Mouse (Mus musculus) forebrain, postnatal 0 days (tissue): ENCODE measurements around the gene Atrnl1. TPM values are rescaled to one million over a fixed set of nuclear protein-coding genes. Genes with fewer than 3 reads are reported as not detected.

Experiments used
- ATAC-seq: fragments of 200-750 bp; cut with Nextera tagmentation; 2 replicates; pipeline ENCODE4 v1.8.0; 2017; ENCODE audit warnings: mild to moderate bottlenecking, moderate library complexity
- DNase-seq: peaks from one replicate; pipeline ENCODE4 v3.0.0-alpha.2; 2015
- H3K27ac ChIP-seq: fragments of 300-500 bp; sonication (generic); 2 replicates; pipeline ENCODE4 v1.5.1; 2014; ENCODE audit warnings: low read depth, mild to moderate bottlenecking, antibody characterized with exemption, low read length, moderate library complexity, mixed read lengths
- H3K27me3 ChIP-seq: fragments of 300-500 bp; sonication (generic); 2 replicates; pipeline ENCODE4 v1.6.1; 2014; ENCODE audit warnings: mild to moderate bottlenecking, low read length, mixed read lengths; ENCODE audit not compliant: insufficient read depth
- H3K36me3 ChIP-seq: fragments of 300-500 bp; sonication (generic); 2 replicates; pipeline ENCODE4 v1.6.1; 2014; ENCODE audit warnings: mild to moderate bottlenecking, moderate library complexity; ENCODE audit not compliant: insufficient read depth
- H3K4me1 ChIP-seq: fragments of 300-500 bp; sonication (generic); 2 replicates; pipeline ENCODE4 v1.6.1; 2014; ENCODE audit warnings: antibody characterized with exemption; ENCODE audit not compliant: insufficient read depth
- H3K4me2 ChIP-seq: fragments of 300-500 bp; sonication (generic); 2 replicates; pipeline ENCODE4 v1.6.1; 2014; ENCODE audit warnings: low read depth, mild to moderate bottlenecking, moderate library complexity
- H3K4me3 ChIP-seq: fragments of 300-500 bp; sonication (generic); 2 replicates; pipeline ENCODE4 v1.5.1; 2014; ENCODE audit warnings: low read depth, low read length, mixed read lengths
- H3K9ac ChIP-seq: fragments of 300-500 bp; sonication (generic); 2 replicates; pipeline ENCODE4 v1.6.1; 2014; ENCODE audit warnings: mild to moderate bottlenecking
- H3K9me3 ChIP-seq: fragments of 300-500 bp; sonication (generic); 2 replicates; pipeline ENCODE4 v1.6.1; 2016; ENCODE audit warnings: low read length
- CTCF ChIP-seq: sonication (generic); IDR thresholded peaks from 2 replicates; pipeline ENCODE4 v1.5.1; 2016; ENCODE audit warnings: antibody characterized with exemption, control low read depth, low read depth
- WGBS: fragments of 180-500 bp; shearing (Covaris S2); extraction: QIAGEN DNeasy Blood & Tissue Kit; methylation state at CpG from one replicate; pipeline ENCODE4 v1.1.7; 2014; 5-methylcytosine and 5-hydroxymethylcytosine counted together
- polyA plus RNA-seq: library from polyadenylated mRNA; unstranded; fragments of >200 nt; fragmentation: Nextera tagmentation; extraction: Ambion mirVana; gene quantifications from 2 replicates; pipeline ENCODE4 v1.2.1, GENCODE M21; 2015
- total RNA-seq: library from RNA; depleted of rRNA; stranded (reverse); fragments of >200 nt; gene quantifications from 2 replicates; pipeline ENCODE4 v1.2.3, GENCODE M21; 2014

The Atrnl1 gene
- total and polyA plus RNA-seq, 2 experiments from 2014 or later: 4.8 to 59.9 TPM

DNA sequence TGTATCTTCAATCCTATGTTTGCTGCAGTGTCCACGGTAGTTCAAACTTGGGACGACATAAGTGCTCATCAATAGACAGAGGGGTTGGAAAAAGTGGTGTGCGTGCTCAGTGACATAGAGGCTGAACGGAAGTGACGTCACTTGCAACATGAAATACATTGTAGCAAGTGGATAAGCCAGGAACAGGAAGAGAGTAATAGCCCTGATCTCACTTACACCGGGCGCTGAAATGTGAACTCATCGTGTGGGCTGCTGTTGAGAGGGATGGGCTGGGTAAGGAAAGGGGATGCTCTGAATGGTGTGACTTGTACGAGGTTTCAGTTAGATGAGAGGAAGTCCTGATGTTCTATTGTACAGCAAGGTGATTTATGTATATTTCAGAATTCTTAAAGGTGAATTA lies 8.3 kb downstream of the Atrnl1 start:
- DNase-seq (no peak), ATAC-seq (no peak)
- H3K27ac ChIP-seq: no peak overlapping the region
- no peak for TF ChIP-seq CTCF
- 89% methylated on average over 9 of the region's 9 CpGs for WGBS
- no peaks in the 10 kb centered on the region for H3K27me3 ChIP-seq
- no peaks in the 10 kb centered on the region for H3K4me1 ChIP-seq
- no peak overlapping the region for H3K4me3 ChIP-seq
- H3K36me3 ChIP-seq: no peaks in the 10 kb centered on the region
- H3K9ac ChIP-seq: no peak overlapping the region
- H3K9me3 ChIP-seq: no peaks in the 10 kb centered on the region
- H3K4me2 ChIP-seq: no peak overlapping the region

DNA sequence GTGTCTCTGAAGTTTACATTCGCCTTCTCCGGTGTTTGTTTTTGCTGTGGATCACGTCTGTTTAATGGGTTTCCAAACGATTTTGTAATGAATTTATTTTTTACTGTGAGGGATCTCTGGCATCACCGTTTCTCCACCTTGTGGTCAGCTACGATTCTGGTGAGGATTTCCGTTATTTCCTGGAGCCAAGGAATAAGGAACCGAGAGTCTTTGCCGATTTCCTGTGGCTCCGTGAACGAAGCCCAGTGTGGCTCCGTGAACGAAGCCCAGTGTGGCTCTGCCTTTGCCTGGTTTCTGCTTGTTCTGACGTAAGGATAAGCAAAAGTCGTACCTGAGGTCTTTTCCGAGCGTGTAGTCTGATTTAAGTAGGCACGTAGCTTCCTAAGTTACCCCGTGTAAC lies 11.0 kb downstream of the Atrnl1 start:
- H3K9me3 ChIP-seq: no peaks in the 10 kb centered on the region
- ATAC-seq (no peak), DNase-seq (no peak)
- no peak for TF ChIP-seq CTCF
- no peaks in the 10 kb centered on the region for H3K27me3 ChIP-seq
- no peak overlapping the region for H3K27ac ChIP-seq
- H3K4me1 ChIP-seq: no peaks in the 10 kb centered on the region
- no peak overlapping the region for H3K4me2 ChIP-seq
- WGBS: 91% methylated on average over 19 of the region's 19 CpGs
- H3K36me3 ChIP-seq: no peaks in the 10 kb centered on the region
- no peak overlapping the region for H3K9ac ChIP-seq
- H3K4me3 ChIP-seq: no peak overlapping the region

DNA sequence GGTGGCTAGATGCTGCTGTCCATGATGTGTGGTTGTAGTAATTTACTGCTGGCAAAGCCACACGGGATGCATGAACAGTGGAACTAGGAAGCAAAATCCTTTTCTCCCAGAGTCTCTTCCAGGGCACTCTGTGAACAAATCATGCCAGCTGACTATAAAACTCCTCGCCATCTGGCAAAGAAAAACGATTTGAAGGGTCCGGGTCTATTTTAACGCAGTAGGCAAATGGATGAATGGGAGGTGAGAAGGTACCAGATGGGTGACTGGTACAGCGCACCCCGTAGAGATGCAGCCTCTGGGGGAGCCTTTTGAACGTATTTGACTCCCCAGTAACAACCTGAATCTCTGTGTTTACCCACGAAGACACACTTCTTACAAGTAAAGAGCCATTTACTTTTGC lies 14.9 kb downstream of the Atrnl1 start:
- Histone ChIP-seq H3K27me3 (no peaks in the 10 kb centered on the region), H3K36me3 (no peaks in the 10 kb centered on the region), H3K4me3 (no peak overlapping the region), H3K4me2 (peak overlapping the region; percentile 25; the same call in 1 of the 2 replicates), H3K9ac (no peak overlapping the region), H3K4me1 (no peaks in the 10 kb centered on the region), H3K9me3 (no peaks in the 10 kb centered on the region), H3K27ac (peak overlapping the region; percentile 57; the same call in 1 of the 2 replicates)
- DNase-seq: peak; percentile 45
- 59% methylated on average over 9 of the region's 9 CpGs for WGBS
- no peak for TF ChIP-seq CTCF
- peak; percentile 40; the same call in 1 of the 2 replicates for ATAC-seq

DNA sequence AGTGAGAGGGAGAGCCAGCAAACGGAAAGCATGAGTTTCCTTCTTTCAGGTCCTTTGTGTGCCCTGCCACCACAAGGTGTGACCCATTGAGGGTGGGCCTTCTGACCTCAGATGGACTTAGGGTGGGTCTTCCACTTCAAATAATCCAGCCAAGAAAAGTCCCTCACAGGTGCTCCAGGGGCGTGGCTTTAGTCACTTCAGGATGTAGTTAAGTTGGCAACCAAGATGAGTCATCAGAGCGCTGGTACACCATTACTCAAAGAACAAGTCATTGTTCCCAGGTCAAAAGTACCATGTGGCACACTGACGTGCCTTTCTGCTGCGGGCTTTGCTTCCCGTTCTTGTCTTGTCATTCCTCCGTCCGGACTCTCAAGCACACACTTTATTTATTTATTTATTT lies 16.4 kb downstream of the Atrnl1 start:
- H3K4me3 ChIP-seq: no peak overlapping the region
- no peaks in the 10 kb centered on the region for H3K27me3 ChIP-seq
- WGBS: 91% methylated on average over 8 of the region's 8 CpGs
- no peaks in the 10 kb centered on the region for H3K36me3 ChIP-seq
- TF ChIP-seq CTCF: no peak
- H3K27ac ChIP-seq: no peak overlapping the region
- H3K4me1 ChIP-seq: no peaks in the 10 kb centered on the region
- H3K9ac ChIP-seq: no peak overlapping the region
- H3K4me2 ChIP-seq: no peak overlapping the region
- no peak for ATAC-seq
- H3K9me3 ChIP-seq: no peaks in the 10 kb centered on the region
- no peak for DNase-seq

DNA sequence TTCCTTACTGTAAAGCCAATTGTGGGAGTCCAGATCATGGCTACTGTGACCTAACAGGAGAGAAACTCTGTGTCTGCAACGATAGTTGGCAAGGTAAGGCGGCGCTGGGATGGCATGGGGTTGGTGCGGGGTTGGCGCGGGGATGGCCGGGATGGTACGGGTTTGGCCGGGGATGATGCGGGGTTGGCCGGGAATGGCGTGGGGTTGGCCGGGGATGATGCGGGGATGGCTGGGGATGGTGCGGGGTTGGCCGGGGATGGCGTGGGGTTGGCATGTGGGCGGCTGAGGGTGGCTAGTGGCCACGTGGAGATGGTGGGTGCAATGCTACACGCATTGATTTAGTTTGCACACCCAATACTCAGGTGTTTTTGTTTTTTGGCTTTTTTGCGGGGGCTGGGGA lies 31.7 kb downstream of the Atrnl1 start:
- H3K27ac ChIP-seq: no peak overlapping the region
- H3K4me1 ChIP-seq: no peaks in the 10 kb centered on the region
- no peaks in the 10 kb centered on the region for H3K27me3 ChIP-seq
- 96% methylated on average over 21 of the region's 21 CpGs for WGBS
- no peak overlapping the region for H3K4me3 ChIP-seq
- no peaks in the 10 kb centered on the region for H3K9me3 ChIP-seq
- TF ChIP-seq CTCF: no peak
- no peak overlapping the region for H3K9ac ChIP-seq
- no peaks in the 10 kb centered on the region for H3K36me3 ChIP-seq
- H3K4me2 ChIP-seq: no peak overlapping the region
- DNase-seq: no peak
- no peak for ATAC-seq

DNA sequence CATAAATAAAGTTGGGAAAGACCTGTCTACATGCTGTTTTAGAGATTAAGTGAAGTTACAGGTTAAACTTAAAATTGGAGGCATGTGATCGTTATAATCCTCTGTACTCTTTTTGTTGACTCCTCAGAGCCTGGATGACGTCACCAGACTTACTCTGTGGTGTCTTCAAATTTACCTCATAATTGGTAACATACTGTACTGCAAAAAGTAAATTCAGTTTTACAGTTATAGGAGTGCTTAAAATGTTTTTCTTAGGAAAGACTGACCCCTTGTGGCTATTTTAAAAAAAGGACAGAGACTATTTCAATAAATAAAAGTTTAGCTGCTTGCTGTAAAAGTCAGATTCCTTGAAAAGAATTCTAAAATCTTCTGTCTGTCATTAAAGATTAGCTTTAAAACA lies 32.1 kb downstream of the Atrnl1 start:
- TF ChIP-seq CTCF: peak; percentile 57
- Histone ChIP-seq H3K9ac (no peak overlapping the region), H3K4me1 (no peaks in the 10 kb centered on the region), H3K27me3 (no peaks in the 10 kb centered on the region), H3K4me2 (no peak overlapping the region), H3K36me3 (no peaks in the 10 kb centered on the region), H3K4me3 (no peak overlapping the region), H3K27ac (no peak overlapping the region), H3K9me3 (no peaks in the 10 kb centered on the region)
- ATAC-seq: peak; percentile 47; the same call in 1 of the 2 replicates
- WGBS: 47% methylated on average over 2 of the region's 2 CpGs
- peak; percentile 63 for DNase-seq

DNA sequence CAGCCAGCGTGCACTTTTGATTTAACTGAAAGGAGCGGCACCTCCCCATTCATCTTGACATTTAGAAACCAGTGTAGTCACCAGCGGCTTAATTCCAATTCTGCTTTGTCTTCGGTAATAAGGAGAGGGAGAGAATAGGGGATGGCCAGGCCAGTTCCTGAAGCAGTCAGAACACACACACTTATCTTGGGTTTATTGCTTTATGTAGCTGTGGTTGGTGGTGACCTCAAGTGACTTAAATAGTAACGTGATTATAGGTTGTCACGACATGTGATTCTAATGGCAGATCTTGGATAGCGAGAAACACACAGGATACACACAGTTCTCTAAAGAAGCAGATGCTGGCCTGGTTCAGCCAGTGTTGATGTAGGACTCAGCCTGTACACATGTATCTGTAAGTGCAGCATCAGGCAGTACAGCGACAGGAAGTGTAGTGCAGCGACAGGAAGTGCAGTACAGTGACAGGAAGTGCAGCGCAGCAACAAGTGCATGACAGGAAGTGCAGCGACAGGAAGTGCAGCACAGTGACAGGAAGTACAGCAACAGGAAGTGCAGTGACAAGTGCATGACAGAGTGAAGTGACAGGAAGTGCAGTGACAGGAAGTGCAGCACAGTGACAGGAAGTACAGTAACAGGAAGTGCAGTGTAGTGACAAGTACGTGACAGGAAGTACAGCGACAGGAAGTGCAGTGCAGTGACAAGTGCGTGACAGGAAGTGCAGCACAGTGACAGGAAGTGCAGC lies 37.5 kb downstream of the Atrnl1 start:
- no peak for TF ChIP-seq CTCF
- Histone ChIP-seq H3K4me2 (no peak overlapping the region), H3K36me3 (no peaks in the 10 kb centered on the region; the same call in 1 of the 2 replicates), H3K4me3 (no peak overlapping the region), H3K4me1 (no peaks in the 10 kb centered on the region), H3K9me3 (no peaks in the 10 kb centered on the region), H3K27me3 (no peaks in the 10 kb centered on the region), H3K27ac (no peak overlapping the region), H3K9ac (no peak overlapping the region)
- DNase-seq (no peak), ATAC-seq (peak; percentile 70)
- 85% methylated on average over 14 of the region's 14 CpGs for WGBS
